Mouse (Mus musculus): Measurements from ENCODE around the gene Gal3st2c. TPM values are rescaled to one million over a fixed set of nuclear protein-coding genes. Genes with fewer than 3 reads are reported as not detected.
"Not testable (repeated sequence)": the region's sequence is repeated elsewhere in the genome, so short reads cannot be mapped to it uniquely, and the experiment has no call there.

The Gal3st2c gene
- under 1 TPM in 1 of 2 experiments, not detected in 1; 0.05 TPM for total RNA-seq (2021)
- long read RNA-seq, experiment 1 = 0 reads
- long read RNA-seq, experiment 2 = 0 reads

- DNase-seq = not testable (repeated sequence)
Observed at GRCm38 (mm10) chr1:93990209-93990608, at the start of gene Gal3st2c. Gene Gal3st2c, plus strand, starts transcription at chr1:93990509.

DNA sequence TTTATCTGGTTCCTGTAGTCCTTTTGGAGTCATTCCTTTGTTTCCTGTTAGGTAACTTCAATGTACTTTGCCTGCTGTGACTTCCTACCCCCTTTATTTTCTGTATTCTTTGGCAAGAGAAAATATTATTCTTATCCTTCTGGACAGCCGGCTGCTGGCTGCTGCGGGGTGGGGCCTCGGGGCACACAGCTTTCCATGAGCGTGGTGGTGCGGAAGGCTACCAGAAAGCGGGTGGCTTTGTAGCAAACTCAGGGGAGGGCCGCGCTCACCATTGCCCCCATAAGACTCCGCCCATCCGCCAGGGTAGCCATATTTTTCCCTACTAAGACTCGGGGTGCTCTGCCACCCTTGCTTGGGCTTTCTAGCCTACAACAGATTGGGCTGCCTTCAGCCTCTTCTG, 41.2 kb upstream of the Gal3st2c start:
- not testable (repeated sequence) for DNase-seq

GRCm38 (mm10) chr1:93966489-93966888, 23.8 kb upstream of the Gal3st2c start:
- not testable (repeated sequence) for DNase-seq

GRCm38 (mm10) chr1:93970380-93970779, 19.9 kb upstream of the Gal3st2c start:
- DNase-seq = not testable (repeated sequence)

DNA sequence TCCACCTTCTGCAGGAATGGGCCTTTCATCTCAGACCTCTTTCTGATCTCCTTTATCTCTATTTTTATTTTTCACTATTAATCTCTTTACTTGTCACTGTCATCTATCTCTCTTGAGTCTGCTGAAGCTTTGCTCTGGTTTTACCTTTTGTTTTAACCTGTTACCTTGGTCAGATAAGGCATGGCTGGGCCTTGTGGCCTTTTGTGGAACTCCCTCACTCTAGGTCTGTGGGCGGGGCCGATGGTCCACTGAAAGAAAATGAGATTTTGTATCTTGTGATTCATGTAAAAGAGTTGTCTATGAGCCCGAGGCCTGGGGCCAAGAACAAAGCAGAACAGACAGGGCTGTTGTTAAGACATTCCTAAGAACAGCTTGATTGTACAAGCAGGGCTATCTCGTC, 19.5 kb upstream of the Gal3st2c start:
- not testable (repeated sequence) for DNase-seq

- DNase-seq = not testable (repeated sequence)
Observed at GRCm38 (mm10) chr1:93975764-93976163, 14.5 kb upstream of the Gal3st2c start.

DNA sequence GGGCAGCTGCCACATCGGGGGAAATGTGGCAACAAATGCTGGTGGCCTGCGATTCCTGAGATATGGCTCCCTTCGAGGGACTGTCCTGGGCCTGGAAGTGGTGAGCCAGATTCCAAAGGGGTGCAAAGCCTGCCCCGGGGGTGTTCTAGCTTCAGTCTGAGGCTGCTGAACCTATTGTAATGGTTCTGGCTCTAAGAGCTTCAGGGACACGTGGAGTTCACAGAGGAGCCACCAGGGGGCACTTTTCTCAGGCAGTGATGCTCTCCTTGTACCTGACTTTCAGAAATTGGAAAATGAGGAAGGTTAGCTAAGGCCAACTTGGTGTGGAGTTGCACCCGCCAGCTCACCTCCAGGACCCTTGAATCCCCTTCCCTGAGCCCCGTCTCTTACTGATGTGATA, 12.0 kb upstream of the Gal3st2c start:
- not testable (repeated sequence) for DNase-seq

DNA sequence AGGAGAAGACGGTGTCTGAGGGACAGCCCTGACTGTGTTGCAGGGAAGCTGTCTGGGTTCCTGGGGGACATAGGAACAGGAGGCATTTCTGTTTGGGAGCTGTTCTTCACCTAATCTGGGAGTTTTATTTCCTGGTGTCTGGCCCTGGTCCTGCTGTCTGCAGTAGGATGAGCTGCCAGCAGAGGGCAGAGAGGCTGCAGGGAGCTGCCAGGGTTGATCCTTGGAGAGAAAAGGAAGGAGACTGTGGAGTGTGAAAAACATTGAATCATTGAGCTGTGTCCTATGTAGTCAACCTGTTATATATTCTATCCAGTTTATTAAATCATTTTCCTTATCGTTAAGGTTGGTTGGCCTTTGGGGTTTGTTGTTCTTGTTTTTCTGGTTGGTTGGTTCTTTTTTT, 9.4 kb upstream of the Gal3st2c start:
- not testable (repeated sequence) for DNase-seq

DNA sequence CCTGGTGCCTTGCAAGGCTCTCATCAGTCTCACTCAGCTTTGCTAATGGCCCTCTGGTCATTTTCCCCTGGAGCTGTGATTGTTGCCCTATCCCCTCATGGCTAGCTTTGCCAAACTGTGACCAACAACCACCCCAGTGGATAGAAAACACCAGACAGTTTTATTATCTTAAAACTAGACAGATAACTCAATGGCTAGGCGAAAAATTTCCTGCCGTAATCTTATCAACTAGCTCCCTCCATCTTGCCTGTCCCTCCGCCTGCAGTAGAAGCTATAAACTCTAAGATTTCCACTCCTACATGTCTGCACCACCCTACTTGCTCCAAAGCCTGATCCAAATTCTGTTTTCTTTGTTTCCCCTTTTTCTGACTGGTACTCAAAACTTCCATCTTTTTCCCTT, 4.1 kb upstream of the Gal3st2c start:
- DNase-seq = no peak

DNA sequence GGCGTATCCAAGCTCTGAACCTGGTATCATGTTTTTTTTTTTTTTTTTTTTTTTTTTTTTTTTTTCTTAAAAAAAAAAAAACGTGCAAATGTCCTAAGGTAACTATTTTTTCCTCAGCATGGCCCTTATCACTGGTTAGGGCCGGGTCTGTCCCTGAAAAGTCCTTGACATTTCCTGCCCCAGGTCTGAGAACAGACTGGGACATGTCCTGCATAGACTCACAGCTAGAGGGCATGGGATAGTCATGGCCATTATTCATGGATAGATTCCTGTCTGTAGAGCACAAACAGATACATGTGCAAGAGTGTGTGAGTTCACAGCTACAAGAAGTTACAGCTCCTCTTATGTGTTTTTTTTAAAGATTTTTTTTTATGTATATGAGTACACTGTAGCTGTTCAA, 1.5 kb upstream of the Gal3st2c start:
- DNase-seq = no peak

- not testable (repeated sequence) for DNase-seq
Observed at GRCm38 (mm10) chr1:93991068-93991467, 759 bp downstream of the Gal3st2c start.

- not testable (repeated sequence) for DNase-seq
Observed at GRCm38 (mm10) chr1:93991491-93991890, 1.2 kb downstream of the Gal3st2c start.

- no peak for DNase-seq
Observed at GRCm38 (mm10) chr1:94001023-94001422, 10.7 kb downstream of the Gal3st2c start.

- DNase-seq = not testable (repeated sequence)
Observed at GRCm38 (mm10) chr1:94005954-94006506, 15.7 kb downstream of the Gal3st2c start.

- DNase-seq = not testable (repeated sequence)
Observed at GRCm38 (mm10) chr1:94008826-94009225, 18.5 kb downstream of the Gal3st2c start.

- no peak for DNase-seq
Observed at GRCm38 (mm10) chr1:94011643-94012042, 21.3 kb downstream of the Gal3st2c start.

GRCm38 (mm10) chr1:94020151-94020550, 29.8 kb downstream of the Gal3st2c start, which contains the start of gene Neu4:
Gene Neu4, plus strand, starts transcription at chr1:94020451.
- DNase-seq = no peak

GRCm38 (mm10) chr1:94027506-94028108, 37.3 kb downstream of the Gal3st2c start:
- no peak for DNase-seq

DNA sequence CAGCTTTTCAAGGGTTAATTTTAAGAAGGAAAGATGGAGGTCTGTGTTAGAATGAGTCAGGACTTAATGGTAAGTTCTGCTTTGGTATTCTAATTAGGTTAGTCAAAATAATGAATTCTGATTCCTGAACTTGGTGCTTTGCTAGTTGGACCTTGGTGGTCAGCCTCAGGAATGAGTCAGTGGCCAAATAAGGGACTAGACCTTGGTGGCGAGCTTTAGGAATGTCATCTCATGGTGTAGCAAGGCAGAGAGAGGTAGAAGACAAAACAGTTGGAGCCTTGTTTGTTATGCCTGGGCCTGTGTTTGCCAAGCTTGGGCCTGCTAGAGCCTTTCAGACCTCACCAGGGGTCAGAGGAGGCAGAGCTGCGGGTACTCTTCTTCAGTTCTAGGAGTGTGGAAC, 38.4 kb downstream of the Gal3st2c start:
- no peak for DNase-seq

DNA sequence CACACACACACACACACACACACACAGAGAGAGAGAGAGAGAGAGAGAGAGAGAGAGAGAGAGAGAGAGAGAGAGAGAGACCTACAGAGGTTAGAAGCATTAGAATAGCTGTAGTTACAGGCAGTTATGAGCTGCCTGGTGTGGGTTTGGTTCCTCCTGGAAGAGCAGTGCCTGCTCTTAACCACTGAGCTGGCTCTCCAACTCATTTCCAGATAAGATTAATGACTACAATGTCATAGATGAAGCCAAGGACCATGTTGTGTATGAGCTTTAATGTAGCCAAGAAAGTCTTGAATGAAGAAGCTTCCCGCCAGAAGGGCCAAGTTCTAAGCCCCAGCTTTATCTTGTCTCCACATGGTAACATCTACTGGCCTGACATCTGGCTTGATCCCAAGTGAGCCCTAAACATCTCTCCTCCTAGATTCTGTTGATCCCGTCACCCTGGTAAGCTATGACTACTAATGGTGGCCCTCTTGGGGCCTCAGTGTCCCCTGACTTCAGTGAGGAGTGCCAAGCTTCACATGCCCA, 42.8 kb downstream of the Gal3st2c start:
- DNase-seq = no peak

DNA sequence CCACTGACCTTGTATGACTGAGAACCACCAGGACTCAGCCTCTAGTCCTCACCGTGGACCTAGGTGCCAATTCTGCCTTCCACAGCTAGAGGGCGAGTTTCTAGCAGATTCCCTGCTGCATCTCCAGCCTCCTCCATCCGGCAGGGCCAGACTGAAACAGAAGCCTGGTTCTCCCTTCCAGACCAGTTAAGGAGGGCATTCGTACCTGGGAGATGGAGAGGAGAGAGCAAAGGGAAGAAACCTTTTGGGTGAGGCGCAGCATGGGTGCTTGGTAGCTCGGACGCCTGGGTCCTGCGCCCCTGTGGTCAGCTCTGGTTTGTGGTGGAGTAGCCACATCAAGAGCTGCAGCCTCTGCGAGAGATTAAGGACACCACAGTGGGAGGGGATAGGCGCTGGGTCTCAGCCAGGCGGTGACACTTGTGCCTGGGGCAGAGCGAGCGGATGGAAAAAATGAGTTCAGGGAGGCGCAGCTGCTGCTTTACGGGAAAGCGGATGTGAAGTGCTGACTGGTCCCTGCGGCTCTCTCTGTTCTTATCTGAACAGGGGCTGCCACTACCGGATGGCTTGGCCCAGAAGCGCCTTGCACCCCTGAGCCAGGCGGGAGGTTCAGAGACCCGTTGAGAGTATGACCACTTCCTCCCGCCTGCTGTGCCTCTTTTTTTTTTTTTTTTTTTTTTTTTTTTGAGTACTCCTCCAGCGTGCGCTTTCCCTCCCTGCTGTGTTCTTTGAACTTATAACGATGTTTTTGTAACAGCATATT, 44.9 kb downstream of the Gal3st2c start:
- DNase-seq = peak; percentile 83

DNA sequence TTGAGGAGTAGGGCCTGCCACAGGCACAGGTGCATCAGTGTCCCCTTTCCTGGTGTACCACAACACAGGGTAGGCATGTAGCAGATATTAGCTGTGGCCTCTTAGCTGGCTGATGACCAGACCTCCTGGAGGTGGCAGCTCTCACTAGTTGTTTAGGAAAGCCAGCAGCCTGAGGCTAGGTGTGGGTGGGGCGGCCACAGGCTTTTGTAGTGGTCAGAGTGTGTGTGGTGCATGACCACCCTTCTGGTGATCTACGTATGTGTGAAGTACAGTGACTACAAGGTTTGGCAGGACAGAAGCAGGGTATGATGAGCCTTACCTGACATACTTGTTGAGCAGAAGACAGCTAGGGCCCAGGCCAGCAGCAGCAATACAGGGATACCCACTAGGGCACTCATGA, 50.1 kb downstream of the Gal3st2c start:
- no peak for DNase-seq

DNA sequence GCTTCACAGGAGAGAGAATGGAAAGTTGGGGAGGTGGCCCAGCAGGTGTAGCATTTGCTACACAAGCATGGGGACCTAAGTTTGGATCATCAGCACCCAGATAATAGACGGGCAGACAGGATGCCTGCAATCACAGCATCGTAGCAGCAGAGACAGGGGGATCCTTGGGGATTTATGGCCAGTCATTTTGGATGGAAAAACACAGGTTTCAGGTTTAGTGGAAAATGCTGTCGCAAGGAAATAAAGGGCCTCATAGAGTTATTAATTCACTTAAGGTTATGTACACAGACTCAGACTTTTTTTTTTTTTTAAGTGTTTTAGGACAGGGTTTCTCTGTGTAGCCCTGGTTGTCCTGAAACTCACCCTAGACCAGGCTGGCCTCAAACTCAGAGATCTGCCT, 55.2 kb downstream of the Gal3st2c start:
- no peak for DNase-seq

All from gastrocnemius, postnatal 25 days (tissue).